Mouse (Mus musculus) spleen, postnatal 36 days (tissue): ENCODE data around the gene Erbb4.

Source experiments
- DNase-seq, 2 experiments: peaks; one replicate each; pipeline ENCODE4 v3.0.0; 2022; ENCODE audit warnings: low spot score in 2 of 2, mixed read lengths in 1 of 2

Erbb4 gene

GRCm38 (mm10) chr1:68517820-68518219 is 590.0 kb downstream of the Erbb4 start:
- DNase-seq: no peak

- no peak for DNase-seq
These were observed 604.0 kb downstream of the Erbb4 start for GRCm38 (mm10) chr1:68503873-68504272.

DNA sequence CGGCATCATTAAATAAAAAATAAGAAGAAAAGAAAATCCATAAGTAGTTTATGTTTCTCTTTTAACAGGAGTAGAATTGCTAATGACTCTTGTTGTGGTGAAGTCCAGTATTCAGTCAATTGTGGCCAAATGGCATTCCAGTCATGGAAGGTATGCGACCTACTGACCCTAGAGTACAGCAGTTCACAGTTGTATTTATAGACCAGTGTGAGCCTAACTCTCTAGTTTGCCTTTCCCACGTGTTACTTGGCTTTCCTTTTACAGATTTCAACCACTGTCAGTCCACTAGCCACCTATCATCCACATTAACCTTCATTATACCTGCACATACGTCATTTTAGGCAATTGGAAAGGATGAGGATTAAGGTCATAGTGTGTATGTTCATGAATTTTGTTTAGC is 606.3 kb downstream of the Erbb4 start:
- no peak for DNase-seq

- DNase-seq: no peak
These were observed 641.4 kb downstream of the Erbb4 start for GRCm38 (mm10) chr1:68466390-68466960.

DNA sequence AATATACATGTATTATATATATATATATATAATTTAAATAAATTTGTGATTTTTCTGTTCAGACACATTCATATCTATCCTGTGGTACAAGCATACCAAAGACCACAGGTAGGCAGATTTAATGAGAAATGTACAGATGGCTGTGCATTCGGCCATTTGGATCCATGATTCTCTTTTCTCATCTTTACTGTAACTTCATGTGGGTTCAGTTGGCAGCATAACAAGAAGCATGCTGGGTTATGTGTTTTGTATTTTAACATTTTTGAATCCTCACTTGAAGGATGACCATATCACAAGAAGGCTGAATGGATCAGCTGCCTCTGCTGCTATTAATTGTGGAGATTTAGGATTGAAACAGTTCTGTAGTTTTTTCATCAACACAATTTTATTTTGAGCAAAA is 656.6 kb downstream of the Erbb4 start:
- no peak for DNase-seq

GRCm38 (mm10) chr1:68424336-68424983 is 683.4 kb downstream of the Erbb4 start:
- DNase-seq: no peak

DNA sequence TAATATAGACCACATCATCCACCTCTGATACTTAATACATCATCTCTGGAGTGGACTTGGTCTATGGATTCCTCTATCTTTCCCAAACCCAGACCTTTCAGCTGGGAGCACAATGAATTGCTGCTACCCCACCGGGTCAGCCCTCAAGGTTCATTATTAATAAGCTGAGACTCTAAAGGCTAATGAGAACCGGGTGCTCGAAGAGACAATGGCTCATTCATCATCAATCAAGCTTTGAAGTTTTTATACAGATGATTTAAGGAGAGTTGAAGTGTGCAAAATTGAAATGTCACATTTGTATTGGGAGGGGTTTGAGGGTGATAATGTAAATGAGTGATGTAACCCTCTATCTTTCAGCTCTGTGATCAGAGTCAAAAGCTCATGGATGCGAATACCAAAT is 706.7 kb downstream of the Erbb4 start:
- no peak for DNase-seq

DNA sequence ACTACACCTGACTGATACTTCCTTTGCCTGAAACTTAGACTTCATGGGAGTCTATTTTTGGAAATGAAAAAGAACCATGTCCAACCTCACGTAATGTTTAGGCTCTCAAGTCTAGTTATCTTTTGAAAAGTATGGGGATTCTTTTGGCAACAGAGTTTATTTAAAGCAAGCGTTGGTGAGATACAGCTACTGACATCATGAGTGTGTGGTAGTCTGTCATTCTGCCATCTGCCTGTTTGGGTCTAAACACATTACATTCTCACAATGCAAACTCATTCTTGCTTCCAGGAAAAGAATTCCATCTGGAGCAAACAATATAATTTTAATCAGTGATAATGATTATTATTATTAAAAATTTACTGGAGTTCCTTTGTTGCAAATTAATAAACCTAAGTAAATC is 736.3 kb downstream of the Erbb4 start:
- DNase-seq: no peak

DNA sequence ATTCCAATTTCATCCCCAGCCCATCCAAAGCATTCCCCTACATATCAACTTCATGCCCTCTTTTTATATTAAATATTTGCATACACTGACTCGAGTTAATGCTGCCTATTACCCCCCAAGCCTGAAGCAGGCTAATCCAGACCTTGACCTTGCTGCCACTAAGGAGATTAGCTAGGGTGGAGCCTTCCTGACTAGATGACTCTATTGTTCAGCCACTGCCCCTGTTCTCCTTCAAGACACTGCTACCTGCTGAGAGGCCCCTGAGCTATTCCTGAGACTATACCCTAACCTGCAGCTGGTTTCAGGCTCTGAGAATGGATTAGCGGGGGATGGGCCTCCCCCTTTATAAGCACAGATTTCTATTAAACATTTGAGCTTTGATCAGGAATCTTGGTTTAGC is 774.1 kb downstream of the Erbb4 start:
- no peak for DNase-seq

- DNase-seq: no peak
These were observed 802.0 kb downstream of the Erbb4 start for GRCm38 (mm10) chr1:68305813-68306212.

DNA sequence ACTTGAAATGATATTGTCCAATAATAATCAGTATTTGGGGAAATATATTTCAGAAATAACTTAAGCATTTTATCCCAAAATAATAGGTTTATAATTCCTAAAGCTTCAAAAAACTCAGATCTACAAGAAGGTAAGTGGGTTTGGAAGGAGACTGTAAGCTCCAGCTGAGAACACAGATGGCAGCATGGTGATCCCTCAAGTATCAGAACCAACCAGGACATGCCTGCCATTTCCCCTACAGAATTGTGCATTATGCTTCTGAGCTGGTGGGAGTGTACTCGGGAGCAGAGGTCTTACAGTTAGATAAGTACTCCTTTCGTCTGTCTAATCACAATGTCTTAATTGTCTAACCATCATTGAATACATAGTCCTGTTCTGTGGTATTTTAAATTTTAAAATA is 823.4 kb downstream of the Erbb4 start:
- no peak for DNase-seq

DNA sequence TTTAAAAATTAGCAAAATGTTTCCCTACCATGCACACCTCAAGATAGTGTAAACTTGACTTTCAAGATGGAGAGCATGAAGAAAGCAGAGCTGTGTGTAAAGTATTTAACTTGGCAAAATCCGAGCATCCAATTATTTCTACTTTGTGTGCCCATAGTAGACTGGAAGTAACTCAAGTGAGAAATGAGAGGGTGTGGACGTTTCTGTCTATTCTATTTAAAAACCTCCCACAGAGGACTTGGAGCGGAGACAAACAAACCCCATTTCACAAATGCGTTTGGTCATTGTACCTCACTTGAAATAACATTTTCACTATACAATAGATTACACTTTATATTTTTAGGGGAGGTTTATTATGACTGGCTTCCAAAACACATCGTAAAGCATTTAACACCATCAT is 832.0 kb downstream of the Erbb4 start:
- DNase-seq: no peak

GRCm38 (mm10) chr1:68178580-68178979 is 929.3 kb downstream of the Erbb4 start:
- no peak for DNase-seq

DNA sequence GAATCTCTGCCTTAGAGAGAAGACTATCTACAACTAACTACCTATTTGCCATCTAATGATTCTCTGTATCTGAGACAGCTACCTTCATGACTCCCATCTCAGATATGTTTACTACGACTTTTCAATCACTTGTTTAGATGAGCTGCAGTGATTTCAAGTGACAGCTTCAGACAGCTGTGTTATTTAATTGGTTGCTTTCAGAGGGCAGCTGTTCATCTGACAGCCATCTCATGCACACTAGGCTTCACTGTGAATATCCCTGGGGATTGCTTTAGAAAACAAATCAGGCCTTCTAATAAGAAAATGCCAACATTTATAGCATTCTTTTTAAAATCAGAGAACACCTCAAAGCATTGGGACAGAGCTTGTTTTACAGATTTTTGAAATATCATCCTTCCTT is 952.6 kb downstream of the Erbb4 start:
- DNase-seq: no peak

- no peak for DNase-seq
These were observed 957.3 kb downstream of the Erbb4 start for GRCm38 (mm10) chr1:68150572-68150971.

GRCm38 (mm10) chr1:68142562-68143350 is 965.1 kb downstream of the Erbb4 start:
- DNase-seq: no peak

GRCm38 (mm10) chr1:68134943-68135342 is 972.9 kb downstream of the Erbb4 start:
- DNase-seq: no peak

GRCm38 (mm10) chr1:68134450-68134849 is 973.4 kb downstream of the Erbb4 start:
- no peak for DNase-seq

DNA sequence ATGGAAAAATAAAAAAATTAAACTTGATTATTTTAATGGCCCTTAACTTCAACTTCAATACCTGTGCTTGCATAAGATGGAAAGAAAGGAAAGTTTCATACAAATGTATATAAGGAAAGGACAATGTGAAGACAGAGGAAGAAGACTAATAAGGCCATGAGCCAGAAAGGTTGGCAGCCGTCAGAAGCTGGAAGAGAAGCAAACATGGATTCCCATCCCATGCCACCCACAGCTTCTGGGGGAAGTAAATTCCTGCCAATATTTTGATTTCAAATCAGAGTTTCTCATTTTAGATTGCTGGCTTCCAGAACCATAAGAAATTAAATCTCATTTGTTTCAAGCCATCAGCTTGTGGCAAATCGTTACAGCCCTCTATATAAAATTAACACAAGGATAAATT is 984.3 kb downstream of the Erbb4 start:
- no peak for DNase-seq

GRCm38 (mm10) chr1:68120364-68120763 is 987.5 kb downstream of the Erbb4 start:
- no peak for DNase-seq

DNA sequence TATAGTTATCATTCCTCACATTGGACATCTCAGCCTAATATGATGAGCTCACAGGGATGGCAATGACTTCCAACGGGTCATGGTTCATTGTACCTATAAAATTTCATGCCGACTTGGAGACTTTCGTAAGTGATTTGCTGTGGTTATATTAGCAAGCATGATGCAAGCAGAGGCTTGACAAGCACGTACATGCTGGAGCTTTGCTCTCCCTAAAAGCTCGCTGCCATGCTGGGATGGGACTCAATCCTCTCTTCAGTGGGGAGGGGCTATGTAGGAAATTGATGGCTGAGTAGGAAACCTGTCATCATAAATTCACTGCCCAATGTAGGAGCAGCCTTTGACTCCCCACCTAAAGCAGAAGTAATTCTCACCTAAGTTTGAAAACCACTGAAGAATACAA is 992.1 kb downstream of the Erbb4 start:
- DNase-seq: no peak

- no peak for DNase-seq
These were observed 1001.4 kb downstream of the Erbb4 start for GRCm38 (mm10) chr1:68106543-68106860.

- DNase-seq: no peak
These were observed 1001.9 kb downstream of the Erbb4 start for GRCm38 (mm10) chr1:68105834-68106542.
